Mouse (Mus musculus): ENCODE data around the gene Ly6g6e. TPM values are rescaled to one million over a fixed set of nuclear protein-coding genes. Genes with fewer than 3 reads are reported as not detected.
A peak's percentile ranks its signal among the peaks of the same experiment; 100 is the strongest.

Gene Ly6g6e
- polyA plus RNA-seq, 1 experiment from 2014 or later: 0.19 TPM

- 90% methylated on average over 7 of the region's 7 CpGs for WGBS (ENCODE audit: insufficient replicate concordance)
- no peak overlapping the region for H3K4me2 ChIP-seq (ENCODE audit: low read depth, low read length)
- no peak overlapping the region for H3K4me3 ChIP-seq (ENCODE audit: low read depth, low read length)
- no peak for ATAC-seq
- no peak overlapping the region for H3K9ac ChIP-seq (replicated peaks)
- H3K27me3 ChIP-seq (ENCODE audit: insufficient read depth, low read length): no peaks in the 10 kb centered on the region
- DNase-seq: no peak
- H3K27ac ChIP-seq (ENCODE audit: low read depth): no peak overlapping the region
- TF ChIP-seq EP300 (IDR thresholded peaks at IDR 0.05; ENCODE audit: low read depth): no peak
- no peak for TF ChIP-seq CTCF (IDR thresholded peaks at IDR 0.05; ENCODE audit: low read depth)
- H3K4me1 ChIP-seq (ENCODE audit: insufficient read depth): peaks cover 26% of the 10 kb centered on the region
- peaks cover 60% of the 10 kb centered on the region for H3K36me3 ChIP-seq (replicated peaks; ENCODE audit: insufficient read depth, low read length)
- H3K9me3 ChIP-seq (ENCODE audit: low read length): no peaks in the 10 kb centered on the region
These were observed 20.8 kb upstream of the Ly6g6e start for GRCm38 (mm10) chr17:35055691-35056495.

GRCm38 (mm10) chr17:35057090-35057489 is 19.6 kb upstream of the Ly6g6e start:
- TF ChIP-seq CTCF (IDR thresholded peaks at IDR 0.05; ENCODE audit: low read depth) (no peak), EP300 (IDR thresholded peaks at IDR 0.05; ENCODE audit: low read depth) (no peak)
- H3K9ac ChIP-seq (replicated peaks): no peak overlapping the region
- no peak overlapping the region for H3K27ac ChIP-seq (ENCODE audit: low read depth)
- H3K9me3 ChIP-seq (ENCODE audit: low read length): no peaks in the 10 kb centered on the region
- H3K4me3 ChIP-seq (ENCODE audit: low read depth, low read length): no peak overlapping the region
- 47% methylated on average over 3 of the region's 3 CpGs for WGBS (ENCODE audit: insufficient replicate concordance)
- H3K4me1 ChIP-seq (ENCODE audit: insufficient read depth): peaks cover 23% of the 10 kb centered on the region
- H3K27me3 ChIP-seq (ENCODE audit: insufficient read depth, low read length): no peaks in the 10 kb centered on the region
- no peak for DNase-seq
- ATAC-seq: no peak
- no peak overlapping the region for H3K4me2 ChIP-seq (ENCODE audit: low read depth, low read length)
- H3K36me3 ChIP-seq (replicated peaks; ENCODE audit: insufficient read depth, low read length): peaks cover 62% of the 10 kb centered on the region

GRCm38 (mm10) chr17:35058316-35058715 is 18.4 kb upstream of the Ly6g6e start:
- Histone ChIP-seq H3K27ac (ENCODE audit: low read depth) (no peak overlapping the region), H3K4me2 (ENCODE audit: low read depth, low read length) (no peak overlapping the region), H3K9ac (replicated peaks) (no peak overlapping the region), H3K27me3 (ENCODE audit: insufficient read depth, low read length) (peaks cover 3% of the 10 kb centered on the region; the same call in 1 of the 2 replicates), H3K9me3 (ENCODE audit: low read length) (no peaks in the 10 kb centered on the region), H3K36me3 (replicated peaks; ENCODE audit: insufficient read depth, low read length) (peaks cover 50% of the 10 kb centered on the region), H3K4me1 (ENCODE audit: insufficient read depth) (peaks cover 19% of the 10 kb centered on the region), H3K4me3 (ENCODE audit: low read depth, low read length) (no peak overlapping the region)
- ATAC-seq (no peak), DNase-seq (no peak)
- 66% methylated on average over 9 of the region's 9 CpGs for WGBS (ENCODE audit: insufficient replicate concordance)
- TF ChIP-seq EP300 (IDR thresholded peaks at IDR 0.05; ENCODE audit: low read depth): no peak
- no peak for TF ChIP-seq CTCF (IDR thresholded peaks at IDR 0.05; ENCODE audit: low read depth)

- WGBS (ENCODE audit: insufficient replicate concordance): 1% methylated on average over 57 of the region's 57 CpGs
- peaks cover 19% of the 10 kb centered on the region for H3K4me1 ChIP-seq (ENCODE audit: insufficient read depth)
- DNase-seq: peak; percentile 89
- no peaks in the 10 kb centered on the region for H3K9me3 ChIP-seq (ENCODE audit: low read length)
- H3K9ac ChIP-seq (replicated peaks): peak within 1 kb of the TSS; percentile 64
- peak within 1 kb of the TSS; percentile 59 for H3K4me3 ChIP-seq (ENCODE audit: low read depth, low read length)
- H3K27ac ChIP-seq (ENCODE audit: low read depth): peak within 1 kb of the TSS; percentile 77
- peak within 1 kb of the TSS; percentile 96 for H3K4me2 ChIP-seq (ENCODE audit: low read depth, low read length)
- peaks cover 11% of the 10 kb centered on the region for H3K27me3 ChIP-seq (ENCODE audit: insufficient read depth, low read length)
- H3K36me3 ChIP-seq (replicated peaks; ENCODE audit: insufficient read depth, low read length): peaks cover 43% of the 10 kb centered on the region
- peak; percentile 80 for ATAC-seq
- TF ChIP-seq EP300 (IDR thresholded peaks at IDR 0.05; ENCODE audit: low read depth) (no peak), CTCF (IDR thresholded peaks at IDR 0.05; ENCODE audit: low read depth) (peak; percentile 91)
These were observed 17.5 kb upstream of the Ly6g6e start, which contains the start of gene Ddah2 for GRCm38 (mm10) chr17:35058911-35059892. Ddah2 (plus strand) TSS chr17:35059035.

- no peak for ATAC-seq
- Histone ChIP-seq H3K9me3 (ENCODE audit: low read length) (no peaks in the 10 kb centered on the region), H3K36me3 (replicated peaks; ENCODE audit: insufficient read depth, low read length) (peaks cover 35% of the 10 kb centered on the region), H3K4me2 (ENCODE audit: low read depth, low read length) (peak overlapping the region; percentile 96), H3K27me3 (ENCODE audit: insufficient read depth, low read length) (peaks cover 19% of the 10 kb centered on the region), H3K4me3 (ENCODE audit: low read depth, low read length) (peak overlapping the region; percentile 59), H3K27ac (ENCODE audit: low read depth) (no peak overlapping the region), H3K9ac (replicated peaks) (peak overlapping the region; percentile 64), H3K4me1 (ENCODE audit: insufficient read depth) (peaks cover 23% of the 10 kb centered on the region)
- TF ChIP-seq EP300 (IDR thresholded peaks at IDR 0.05; ENCODE audit: low read depth) (no peak), CTCF (IDR thresholded peaks at IDR 0.05; ENCODE audit: low read depth) (no peak)
- no peak for DNase-seq
- 46% methylated on average over 14 of the region's 14 CpGs for WGBS (ENCODE audit: insufficient replicate concordance)
These were observed 16.6 kb upstream of the Ly6g6e start for GRCm38 (mm10) chr17:35060071-35060470.
